Mouse (Mus musculus) midbrain, postnatal 0 days (tissue): ENCODE measurements around the gene Ccdc121. TPM values are rescaled to one million over a fixed set of nuclear protein-coding genes. Genes with fewer than 3 reads are reported as not detected.

Experiments used
- ATAC-seq: fragments of 200-750 bp; cut with Nextera tagmentation; 2 replicates; pipeline ENCODE4 v1.8.0; 2017; ENCODE audit warnings: moderate number of reproducible peaks, mild to moderate bottlenecking, moderate TSS enrichment, moderate library complexity; ENCODE audit not compliant: low FRiP score
- DNase-seq: peaks from one replicate; pipeline ENCODE4 v3.0.0-alpha.2; 2015; ENCODE audit warnings: low spot score
- H3K27ac ChIP-seq: fragments of 300-500 bp; sonication (generic); 2 replicates; pipeline ENCODE4 v1.5.1; 2014; ENCODE audit warnings: low read depth, mild to moderate bottlenecking, low read length, mixed read lengths
- H3K27me3 ChIP-seq: fragments of 300-500 bp; sonication (generic); 2 replicates; pipeline ENCODE4 v1.6.1; 2014; ENCODE audit warnings: low read length, control low read depth, mixed read lengths; ENCODE audit not compliant: insufficient read depth
- H3K36me3 ChIP-seq: fragments of 300-500 bp; sonication (generic); 2 replicates; pipeline ENCODE4 v1.6.1; 2014; ENCODE audit warnings: low read length, control low read depth, mixed read lengths; ENCODE audit not compliant: insufficient read depth
- H3K4me1 ChIP-seq: fragments of 300-500 bp; sonication (generic); 2 replicates; pipeline ENCODE4 v1.6.1; 2014; ENCODE audit warnings: mild to moderate bottlenecking, control low read depth, antibody characterized with exemption, low read length, mixed read lengths; ENCODE audit not compliant: insufficient read depth
- H3K4me2 ChIP-seq: fragments of 300-500 bp; sonication (generic); 2 replicates; pipeline ENCODE4 v1.6.1; 2014; ENCODE audit warnings: low read depth, mild to moderate bottlenecking, low read length, mixed read lengths; ENCODE audit not compliant: poor library complexity, severe bottlenecking
- H3K4me3 ChIP-seq: fragments of 300-500 bp; sonication (generic); 2 replicates; pipeline ENCODE4 v1.5.1; 2014; ENCODE audit warnings: low read depth, mild to moderate bottlenecking, low read length, moderate library complexity
- H3K9ac ChIP-seq: fragments of 300-500 bp; sonication (generic); replicated peaks from 2 replicates; pipeline ENCODE4 v1.6.1; 2014; ENCODE audit warnings: mild to moderate bottlenecking, low read length, moderate library complexity, mixed read lengths; ENCODE audit not compliant: poor library complexity, severe bottlenecking
- H3K9me3 ChIP-seq: fragments of 300-500 bp; sonication (generic); 2 replicates; pipeline ENCODE4 v1.6.1; 2016; ENCODE audit warnings: low read length, control low read depth
- CTCF ChIP-seq: IDR thresholded peaks from 2 replicates; pipeline ENCODE4 v1.5.1; 2016; ENCODE audit warnings: antibody characterized with exemption, mild to moderate bottlenecking
- WGBS: fragments of 180-500 bp; shearing (Covaris S2); extraction: QIAGEN DNeasy Blood & Tissue Kit; methylation state at CpG from one replicate; pipeline ENCODE4 v1.1.7; 2014; 5-methylcytosine and 5-hydroxymethylcytosine counted together
- polyA plus RNA-seq: library from polyadenylated mRNA; unstranded; fragments of >200 nt; fragmentation: Nextera tagmentation; extraction: Ambion mirVana; gene quantifications from 2 replicates; pipeline ENCODE4 v1.2.1, GENCODE M21; 2015
- total RNA-seq: library from RNA; depleted of rRNA; stranded (reverse); fragments of >200 nt; gene quantifications from 2 replicates; pipeline ENCODE4 v1.2.3, GENCODE M21; 2014

Ccdc121 gene
- total and polyA plus RNA-seq, 2 experiments from 2014 or later: 0.19 to 0.33 TPM

DNA sequence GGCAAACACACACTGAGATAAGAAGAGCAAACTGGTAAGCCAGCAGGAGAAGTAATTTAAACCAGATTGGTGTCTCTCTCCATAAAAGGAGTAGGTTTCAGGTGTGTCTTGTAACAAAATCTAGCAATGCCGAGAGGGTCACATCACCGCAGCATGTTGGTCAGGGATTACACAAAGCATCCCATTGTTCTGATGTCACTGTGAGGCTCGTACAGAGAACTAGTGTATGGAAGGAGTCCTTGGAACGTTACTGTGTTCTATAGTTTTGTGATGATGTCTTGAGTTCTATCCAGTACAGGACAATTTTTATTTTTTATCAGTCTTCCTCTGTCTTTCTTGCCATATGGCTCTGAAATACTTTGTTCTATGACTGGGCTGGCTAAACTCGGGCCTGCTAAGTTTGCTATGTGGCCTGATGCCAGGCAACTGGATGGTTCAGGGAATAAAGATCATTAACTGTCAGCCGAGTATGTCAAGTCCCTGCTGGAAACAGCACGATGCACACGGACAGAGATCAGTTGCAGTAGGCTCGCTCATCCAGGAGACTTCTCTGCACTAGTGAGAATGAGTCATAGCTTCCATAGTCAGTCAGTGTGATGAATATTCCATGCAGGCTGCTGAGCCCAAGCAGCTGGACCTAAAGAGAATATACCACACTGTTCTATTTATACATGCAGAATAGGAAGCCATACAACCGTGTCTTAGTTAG lies 24.1 kb upstream of the Ccdc121 start:
- H3K4me2 ChIP-seq: no peak overlapping the region
- H3K27ac ChIP-seq: no peak overlapping the region
- H3K27me3 ChIP-seq: no peaks in the 10 kb centered on the region
- no peaks in the 10 kb centered on the region for H3K9me3 ChIP-seq
- H3K9ac ChIP-seq: no peak overlapping the region
- no peak for TF ChIP-seq CTCF
- ATAC-seq: no peak
- no peaks in the 10 kb centered on the region for H3K36me3 ChIP-seq
- no peak overlapping the region for H3K4me3 ChIP-seq
- H3K4me1 ChIP-seq: no peaks in the 10 kb centered on the region
- WGBS: 49% methylated on average over 10 of the region's 10 CpGs
- peak; percentile 27 for DNase-seq

DNA sequence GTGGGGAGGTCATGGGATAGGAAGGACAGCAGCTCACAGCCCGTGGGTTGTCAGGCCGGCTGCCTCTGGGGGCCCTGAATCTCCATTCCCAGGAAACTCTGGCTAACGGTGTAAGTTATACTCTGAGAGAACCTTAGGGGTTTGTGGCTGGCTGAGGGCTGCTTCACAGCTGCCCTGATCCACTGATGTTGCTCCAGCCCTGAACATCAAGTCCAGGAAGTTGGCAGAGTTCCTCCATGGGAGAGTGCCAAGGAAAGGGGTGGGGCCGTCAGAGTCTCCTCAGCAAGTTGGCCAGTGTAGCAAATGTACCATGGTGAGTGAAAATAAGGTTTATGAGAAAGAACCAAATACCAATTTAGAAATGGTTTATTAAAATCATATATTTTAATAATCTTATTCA lies 18.1 kb upstream of the Ccdc121 start:
- 61% methylated on average over 4 of the region's 4 CpGs for WGBS
- Histone ChIP-seq H3K9me3 (no peaks in the 10 kb centered on the region), H3K36me3 (no peaks in the 10 kb centered on the region), H3K27ac (no peak overlapping the region), H3K4me1 (no peaks in the 10 kb centered on the region), H3K9ac (no peak overlapping the region), H3K4me2 (no peak overlapping the region), H3K4me3 (no peak overlapping the region), H3K27me3 (no peaks in the 10 kb centered on the region)
- ATAC-seq: no peak
- DNase-seq: peak; percentile 77
- TF ChIP-seq CTCF: no peak

DNA sequence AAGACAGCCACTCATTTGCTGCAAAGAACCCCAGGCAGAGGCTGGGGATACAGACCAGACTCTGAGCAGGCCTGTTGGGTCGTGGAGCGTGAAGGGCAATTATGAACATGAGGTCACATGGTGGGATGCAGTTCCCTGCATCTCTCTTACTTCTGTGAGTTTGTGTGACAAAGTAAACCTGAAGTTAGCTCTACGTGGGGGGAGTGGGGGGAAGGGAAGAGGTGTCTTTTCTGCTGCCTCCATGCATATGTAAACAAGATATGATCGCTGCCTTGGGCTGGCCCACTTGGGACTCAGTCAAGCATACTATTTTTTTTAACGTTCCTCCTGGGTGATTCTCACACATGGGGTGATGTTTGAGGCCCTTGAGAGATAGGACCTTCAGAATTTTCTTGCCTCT lies 14.7 kb upstream of the Ccdc121 start:
- ATAC-seq (no peak), DNase-seq (no peak)
- Histone ChIP-seq H3K36me3 (no peaks in the 10 kb centered on the region), H3K9me3 (no peaks in the 10 kb centered on the region), H3K27ac (no peak overlapping the region), H3K4me2 (no peak overlapping the region), H3K4me1 (peaks cover 3% of the 10 kb centered on the region; the same call in 1 of the 2 replicates), H3K27me3 (no peaks in the 10 kb centered on the region), H3K4me3 (no peak overlapping the region), H3K9ac (no peak overlapping the region)
- no peak for TF ChIP-seq CTCF
- WGBS: 64% methylated on average over 5 of the region's 5 CpGs

- no peak for TF ChIP-seq CTCF
- H3K9ac ChIP-seq: no peak overlapping the region
- no peak overlapping the region for H3K4me3 ChIP-seq
- H3K4me1 ChIP-seq: peaks cover 3% of the 10 kb centered on the region; the same call in 1 of the 2 replicates
- no peaks in the 10 kb centered on the region for H3K27me3 ChIP-seq
- ATAC-seq: no peak
- no peak overlapping the region for H3K4me2 ChIP-seq
- no peaks in the 10 kb centered on the region for H3K36me3 ChIP-seq
- peak; percentile 51 for DNase-seq
- WGBS: 43% methylated on average over 5 of the region's 5 CpGs
- H3K27ac ChIP-seq: no peak overlapping the region
- no peaks in the 10 kb centered on the region for H3K9me3 ChIP-seq
These were observed 12.6 kb upstream of the Ccdc121 start for GRCm38 (mm10) chr1:181523831-181524230.

- no peak for DNase-seq
- no peak for ATAC-seq
- peaks cover 3% of the 10 kb centered on the region; the same call in 1 of the 2 replicates for H3K4me1 ChIP-seq
- no peak overlapping the region for H3K27ac ChIP-seq
- no peak overlapping the region for H3K4me2 ChIP-seq
- no peaks in the 10 kb centered on the region for H3K9me3 ChIP-seq
- H3K27me3 ChIP-seq: no peaks in the 10 kb centered on the region
- no peak overlapping the region for H3K4me3 ChIP-seq
- no peaks in the 10 kb centered on the region for H3K36me3 ChIP-seq
- no peak overlapping the region for H3K9ac ChIP-seq
- TF ChIP-seq CTCF: no peak
- WGBS: 66% methylated on average over 11 of the region's 11 CpGs
These were observed 10.3 kb upstream of the Ccdc121 start for GRCm38 (mm10) chr1:181521401-181522091.

GRCm38 (mm10) chr1:181519137-181519536 lies 7.9 kb upstream of the Ccdc121 start:
- 72% methylated on average over 4 of the region's 4 CpGs for WGBS
- no peaks in the 10 kb centered on the region for H3K27me3 ChIP-seq

More at GRCm38 (mm10) chr1:181519137-181519536, 7.9 kb upstream of the Ccdc121 start:
- no peak overlapping the region for H3K4me3 ChIP-seq
- no peaks in the 10 kb centered on the region for H3K9me3 ChIP-seq
- no peak overlapping the region for H3K9ac ChIP-seq
- no peak overlapping the region for H3K27ac ChIP-seq
- peak; percentile 19; the same call in 1 of the 2 replicates for TF ChIP-seq CTCF
- no peak for DNase-seq
- peaks cover 3% of the 10 kb centered on the region; the same call in 1 of the 2 replicates for H3K4me1 ChIP-seq
- no peak for ATAC-seq
- no peak overlapping the region for H3K4me2 ChIP-seq
- H3K36me3 ChIP-seq: no peaks in the 10 kb centered on the region
